Mouse (Mus musculus) hindbrain, embryonic 13.5 days (tissue): ENCODE measurements at regions not wholly inside any gene's neighbourhood (a gene's known extent, or its start where the extent isn't known, plus 50 kb on each side); places are given as distances from the start of the nearest gene placed in this dataset.

Experiments used
- ATAC-seq: fragments of 200-750 bp; cut with Nextera tagmentation; 2 replicates; pipeline ENCODE4 v1.8.0; 2017; ENCODE audit warnings: moderate TSS enrichment; ENCODE audit not compliant: low FRiP score
- H3K27ac ChIP-seq: fragments of 300-500 bp; sonication (generic); 2 replicates; pipeline ENCODE4 v1.5.1; 2015; ENCODE audit warnings: inconsistent platforms, mild to moderate bottlenecking, moderate library complexity
- H3K27me3 ChIP-seq: fragments of 300-500 bp; sonication (generic); 2 replicates; pipeline ENCODE4 v1.6.1; 2015; ENCODE audit warnings: mild to moderate bottlenecking, inconsistent platforms
- H3K36me3 ChIP-seq: fragments of 300-500 bp; sonication (generic); 2 replicates; pipeline ENCODE4 v1.6.1; 2015; ENCODE audit warnings: mild to moderate bottlenecking, inconsistent platforms
- H3K4me1 ChIP-seq: fragments of 300-500 bp; sonication (generic); replicated peaks from 2 replicates; pipeline ENCODE4 v1.6.1; 2015; ENCODE audit warnings: inconsistent platforms
- H3K4me2 ChIP-seq: fragments of 300-500 bp; sonication (generic); 2 replicates; pipeline ENCODE4 v1.6.1; 2015; ENCODE audit warnings: inconsistent platforms, mild to moderate bottlenecking, moderate library complexity
- H3K4me3 ChIP-seq: fragments of 300-500 bp; sonication (generic); 2 replicates; pipeline ENCODE4 v1.5.1; 2015; ENCODE audit warnings: mild to moderate bottlenecking, inconsistent platforms
- H3K9ac ChIP-seq: fragments of 300-500 bp; sonication (generic); 2 replicates; pipeline ENCODE4 v1.6.1; 2015; ENCODE audit warnings: mild to moderate bottlenecking, inconsistent platforms
- H3K9me3 ChIP-seq: fragments of 300-500 bp; sonication (generic); 2 replicates; pipeline ENCODE4 v1.6.1; 2016; ENCODE audit warnings: inconsistent platforms
- WGBS: fragments of 180-500 bp; shearing (Covaris S2); methylation state at CpG from one replicate; pipeline ENCODE4 v1.1.7; 2015; 5-methylcytosine and 5-hydroxymethylcytosine counted together

DNA sequence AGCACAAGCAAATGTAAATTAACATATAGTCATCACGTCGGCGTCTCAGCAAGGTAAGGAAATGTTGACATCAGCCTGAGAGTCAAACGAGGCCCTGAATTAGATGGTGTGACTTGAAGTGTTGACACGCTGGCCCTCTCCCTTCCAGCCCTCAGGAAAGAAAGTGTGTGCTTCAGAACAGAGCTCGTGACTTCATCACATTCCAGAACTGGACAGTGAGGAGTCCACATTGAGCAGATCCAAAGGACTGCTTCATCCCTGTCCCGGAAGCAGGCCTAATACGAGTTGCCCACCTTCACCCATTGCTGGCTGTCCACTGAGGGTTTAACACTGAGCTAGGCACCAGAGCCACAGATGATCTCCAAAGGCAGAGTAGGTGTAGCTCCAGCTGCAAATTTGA lies 54.0 kb upstream of the Zfp703 start:
- Histone ChIP-seq H3K4me1 (no peaks in the 10 kb centered on the region), H3K9me3 (no peaks in the 10 kb centered on the region), H3K27me3 (no peaks in the 10 kb centered on the region), H3K36me3 (no peaks in the 10 kb centered on the region), H3K9ac (no peak overlapping the region), H3K4me2 (no peak overlapping the region), H3K27ac (no peak overlapping the region), H3K4me3 (no peak overlapping the region)
- no peak for ATAC-seq
- WGBS, result 90% methylated on average over 8 of the region's 8 CpGs
